10 mouse cellular contexts compared by ENCODE assay signal in genomic region chr13:103986660-103987059, GRCm38 (mm10).
DNase-seq lines count a peak whose midpoint lies in the region; ATAC-seq and TF ChIP-seq lines count a peak whose summit lies in the region.
"Had no signal": no experiment of that assay in that cellular context is flagged by ENCODE, and none has a peak within 500 bp of the region (broad histone marks: within the 10 kb centered on the region; RNA-seq: fewer than 3 reads in every experiment).

No protein-coding gene starts in this region.

- no peaks in the 10 kb centered on the region for H3K36me3 ChIP-seq in intestine, embryonic 14.5 days (ENCODE audit: control insufficient read depth, insufficient read depth, low read length)
- no peaks in the 10 kb centered on the region for H3K36me3 ChIP-seq in intestine, postnatal 0 days (ENCODE audit: control insufficient read depth, insufficient read depth)
- no peaks in the 10 kb centered on the region for H3K36me3 ChIP-seq in embryonic facial prominence, embryonic 15.5 days
- H3K36me3 ChIP-seq in limb, embryonic 15.5 days = no peaks in the 10 kb centered on the region

- WGBS in intestine, embryonic 14.5 days = 33% methylated on average over 4 of the region's 4 CpGs
- 51% methylated on average over 4 of the region's 4 CpGs for WGBS in intestine, postnatal 0 days
- WGBS in embryonic facial prominence, embryonic 15.5 days = 14% methylated on average over 4 of the region's 4 CpGs
- 20% methylated on average over 4 of the region's 4 CpGs for WGBS in limb, embryonic 15.5 days

- TF ChIP-seq CTCF in intestine, postnatal 0 days (IDR thresholded peaks at IDR 0.05; ENCODE audit: low read depth) = no peak

- no peak overlapping the region for H3K9ac ChIP-seq in intestine, embryonic 14.5 days (ENCODE audit: low read length)
- H3K9ac ChIP-seq in intestine, postnatal 0 days (ENCODE audit: low read depth, low read length) = no peak overlapping the region
- no peak overlapping the region for H3K9ac ChIP-seq in embryonic facial prominence, embryonic 15.5 days
- H3K9ac ChIP-seq in limb, embryonic 15.5 days = no peak overlapping the region
- H3K9ac ChIP-seq: forebrain, embryonic 13.5 days; midbrain, embryonic 13.5 days had no signal

- H3K27me3 ChIP-seq in intestine, embryonic 14.5 days (replicated peaks; ENCODE audit: control insufficient read depth, insufficient read depth, low read length) = no peaks in the 10 kb centered on the region
- no peaks in the 10 kb centered on the region for H3K27me3 ChIP-seq in intestine, postnatal 0 days (replicated peaks; ENCODE audit: control insufficient read depth, insufficient read depth, low read length)
- H3K27me3 ChIP-seq in embryonic facial prominence, embryonic 15.5 days = no peaks in the 10 kb centered on the region
- H3K27me3 ChIP-seq in limb, embryonic 15.5 days = no peaks in the 10 kb centered on the region
- H3K27me3 ChIP-seq: forebrain, embryonic 13.5 days; midbrain, embryonic 13.5 days had no signal

- ATAC-seq in intestine, embryonic 14.5 days (replicated peaks; ENCODE audit: low FRiP score, low TSS enrichment, low read depth) = peak; percentile 77
- no peak for ATAC-seq in intestine, postnatal 0 days
- ATAC-seq in embryonic facial prominence, embryonic 15.5 days (ENCODE audit: insufficient number of reproducible peaks, low FRiP score, low TSS enrichment, low read depth) = peak; percentile 85
- ATAC-seq in limb, embryonic 15.5 days (ENCODE audit: insufficient number of reproducible peaks, low FRiP score, low TSS enrichment, low read depth) = peak; percentile 80
- ATAC-seq: forebrain, embryonic 13.5 days; midbrain, embryonic 13.5 days had no signal

- H3K27ac ChIP-seq in intestine, embryonic 14.5 days (ENCODE audit: low read depth) = peak overlapping the region; percentile 90
- H3K27ac ChIP-seq in intestine, postnatal 0 days (ENCODE audit: low read depth, low read length) = no peak overlapping the region
- H3K27ac ChIP-seq in embryonic facial prominence, embryonic 15.5 days (replicated peaks) = peak overlapping the region; percentile 93
- peak overlapping the region; percentile 89 for H3K27ac ChIP-seq in limb, embryonic 15.5 days
- H3K27ac ChIP-seq: forebrain, embryonic 13.5 days; midbrain, embryonic 13.5 days had no signal

- H3K9me3 ChIP-seq in intestine, embryonic 14.5 days (ENCODE audit: control insufficient read depth, low read length) = peaks cover 8% of the 10 kb centered on the region
- H3K9me3 ChIP-seq in intestine, postnatal 0 days (ENCODE audit: control insufficient read depth) = 0 out of 2 replicates have a peak, but pooled peaks cover 4% of the 10 kb centered on the region
- H3K9me3 ChIP-seq in embryonic facial prominence, embryonic 15.5 days (replicated peaks) = no peaks in the 10 kb centered on the region
- 0 out of 2 replicates have a peak, but pooled peaks cover 3% of the 10 kb centered on the region for H3K9me3 ChIP-seq in limb, embryonic 15.5 days
- H3K9me3 ChIP-seq: midbrain, embryonic 13.5 days had no signal

- peaks cover 10% of the 10 kb centered on the region for H3K4me1 ChIP-seq in intestine, embryonic 14.5 days (replicated peaks; ENCODE audit: control insufficient read depth, insufficient read depth, low read length)
- H3K4me1 ChIP-seq in intestine, postnatal 0 days (replicated peaks; ENCODE audit: control insufficient read depth, insufficient read depth, low read length) = 0 out of 2 replicates have a peak, but pooled peaks cover 3% of the 10 kb centered on the region
- H3K4me1 ChIP-seq in embryonic facial prominence, embryonic 15.5 days = peaks cover 22% of the 10 kb centered on the region
- H3K4me1 ChIP-seq in limb, embryonic 15.5 days = peaks cover 20% of the 10 kb centered on the region
- H3K4me1 ChIP-seq: forebrain, embryonic 13.5 days; midbrain, embryonic 13.5 days had no signal

- no peak overlapping the region for H3K4me2 ChIP-seq in intestine, embryonic 14.5 days (ENCODE audit: low read length)
- H3K4me2 ChIP-seq in intestine, postnatal 0 days (replicated peaks; ENCODE audit: low read depth) = no peak overlapping the region
- no peak overlapping the region for H3K4me2 ChIP-seq in embryonic facial prominence, embryonic 15.5 days (replicated peaks)
- H3K4me2 ChIP-seq in limb, embryonic 15.5 days = no peak overlapping the region
- H3K4me2 ChIP-seq: forebrain, embryonic 13.5 days; midbrain, embryonic 13.5 days had no signal

- H3K4me3 ChIP-seq in intestine, embryonic 14.5 days (ENCODE audit: low read depth, low read length) = no peak overlapping the region
- no peak overlapping the region for H3K4me3 ChIP-seq in intestine, postnatal 0 days (ENCODE audit: low read depth, low read length)
- H3K4me3 ChIP-seq in embryonic facial prominence, embryonic 15.5 days (replicated peaks) = no peak overlapping the region
- H3K4me3 ChIP-seq in limb, embryonic 15.5 days = no peak overlapping the region
- H3K4me3 ChIP-seq: forebrain, embryonic 13.5 days; midbrain, embryonic 13.5 days had no signal

- peak; percentile 63 for DNase-seq in intestine, embryonic 14.5 days (ENCODE audit: low spot score)
- peak; percentile 95 for DNase-seq in NIH3T3 (ENCODE audit: low read depth)
- no peak for DNase-seq in cerebellum, adult 8-10 months
- DNase-seq in retina, embryonic 14.5 days (ENCODE audit: low spot score) = no peak
- DNase-seq: cerebellum, adult 9-10 months had no signal

Comparison
In these comparisons a context has a peak if more than half of its experiments do, and no peak if none do; other contexts are left out.
1. DNase-seq: peak in intestine, embryonic 14.5 days (single experiment) and NIH3T3 (single experiment); none in cerebellum, adult 8-10 months (single experiment) and retina, embryonic 14.5 days (single experiment).